Mouse (Mus musculus) T-cell, adult 2 months (primary cell): ENCODE measurements at regions not wholly inside any gene's neighbourhood (a gene's known extent, or its start where the extent isn't known, plus 50 kb on each side); places are given as distances from the start of the nearest gene placed in this dataset.

Experiments
- DNase-seq: peaks from one replicate; pipeline ENCODE4 v3.0.0; 2022; ENCODE audit warnings: low spot score

DNA sequence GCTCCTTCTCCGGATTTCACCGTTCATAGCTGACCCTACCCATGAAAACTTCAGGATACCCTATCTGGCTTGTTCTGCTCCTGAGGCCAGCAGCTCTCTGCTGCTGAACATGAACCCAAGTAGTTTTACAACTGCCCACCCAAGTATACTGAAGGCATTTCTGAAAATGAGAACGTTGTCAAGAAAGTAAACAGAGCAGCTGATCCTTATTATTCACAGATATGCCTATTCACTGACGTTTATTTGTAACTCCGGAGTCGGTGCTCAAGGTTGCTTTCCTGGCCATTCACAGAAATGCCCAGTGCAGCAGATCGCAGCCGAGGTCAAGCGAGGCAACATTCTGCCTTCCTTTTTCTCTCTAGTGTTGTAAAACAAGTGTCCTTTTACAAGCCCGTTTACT lies 128.4 kb upstream of the N6amt1 start:
- DNase-seq: no peak

DNA sequence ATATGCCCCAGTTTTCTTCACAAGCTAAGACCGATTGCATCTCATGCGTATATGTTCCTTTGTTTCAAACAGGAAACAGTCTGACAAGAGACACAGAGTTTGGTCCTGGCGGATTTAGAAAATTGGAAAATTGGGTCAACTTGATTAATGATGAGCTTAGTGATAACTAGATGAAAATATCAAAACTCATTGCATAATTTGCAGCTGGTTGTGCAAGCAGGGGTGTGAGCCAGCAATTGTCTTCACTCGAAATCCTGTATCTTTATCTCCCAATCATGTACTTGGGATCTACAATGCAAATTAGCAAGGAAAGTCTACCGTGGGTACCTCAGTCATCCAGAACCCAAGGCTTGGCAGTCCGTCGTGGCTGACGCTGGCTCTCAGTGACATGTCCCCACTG lies 128.9 kb upstream of the N6amt1 start:
- no peak for DNase-seq

DNA sequence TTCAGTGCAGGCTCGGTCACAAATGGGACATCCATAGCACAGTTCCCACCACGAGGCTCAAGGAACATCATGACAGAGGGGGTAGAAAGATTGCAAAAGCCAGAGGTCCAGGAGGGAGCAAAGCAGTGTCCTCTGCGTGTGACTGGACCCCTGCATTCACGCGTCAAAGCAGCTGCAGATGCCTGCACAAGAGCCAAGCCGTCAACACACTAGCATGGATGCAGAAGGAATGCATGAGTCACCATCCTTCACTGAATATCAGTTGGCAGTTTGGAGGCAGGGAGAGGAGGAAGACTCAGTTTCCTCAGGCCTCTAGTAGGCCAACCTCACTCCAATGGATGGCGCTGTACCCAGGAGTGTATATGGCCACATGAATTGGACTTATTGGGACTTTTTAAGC lies 130.0 kb upstream of the N6amt1 start:
- DNase-seq: no peak

DNA sequence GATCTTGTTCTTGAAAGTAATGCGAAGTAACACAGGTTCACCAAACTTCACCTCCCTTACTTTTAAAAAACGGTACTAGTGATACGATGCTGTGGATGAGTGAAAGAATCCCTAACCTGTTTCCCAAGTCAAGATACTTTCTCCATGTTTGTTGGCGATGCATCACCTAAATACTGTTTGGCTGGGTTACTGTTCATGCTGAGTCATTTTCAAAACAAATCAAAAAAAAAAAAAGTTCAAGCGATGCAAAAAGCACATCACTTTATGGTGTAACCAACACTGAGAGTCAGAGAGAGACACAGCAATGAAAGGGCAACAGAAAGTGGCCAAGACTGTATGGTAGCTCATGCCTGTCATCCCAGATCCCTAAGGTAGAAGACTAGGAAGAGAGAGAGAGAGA lies 133.4 kb upstream of the N6amt1 start:
- no peak for DNase-seq

DNA sequence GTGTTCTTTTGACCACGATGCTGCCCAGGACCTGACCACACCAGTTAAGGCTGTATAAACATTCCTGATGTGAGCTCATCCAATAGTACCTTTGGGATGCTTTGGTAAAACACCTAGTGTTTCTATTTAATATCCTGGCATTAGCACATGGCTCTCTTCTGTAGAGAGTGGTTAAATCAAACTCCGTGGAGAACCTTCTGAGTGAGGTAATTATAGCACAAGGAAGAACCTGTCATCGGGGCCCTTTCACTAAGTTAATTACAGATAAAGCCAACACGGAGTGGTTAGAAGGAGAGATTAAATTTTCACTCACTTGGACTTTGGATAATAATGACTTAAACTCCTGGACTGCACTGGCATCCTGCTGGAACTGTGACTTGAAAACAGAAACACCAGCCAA lies 133.8 kb upstream of the N6amt1 start:
- DNase-seq: no peak

DNA sequence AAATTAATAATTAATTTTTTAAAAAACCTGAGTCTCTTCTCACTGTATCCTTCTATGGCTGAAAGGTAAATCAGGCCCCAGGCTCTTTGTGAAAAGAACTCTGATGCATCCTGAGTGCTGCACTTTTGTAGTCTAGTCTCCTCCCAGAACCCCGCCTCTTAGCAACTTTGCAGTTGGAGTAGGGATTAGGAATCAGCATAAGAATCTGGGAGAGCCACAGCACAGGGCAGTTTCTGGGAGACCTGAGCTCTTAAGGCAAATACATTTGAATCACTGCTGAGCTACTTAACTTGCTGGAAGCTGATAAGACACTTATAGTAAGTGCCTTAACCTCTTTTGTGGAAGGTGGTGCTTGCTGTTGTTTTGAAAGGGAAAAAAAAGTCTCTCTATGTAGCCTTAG lies 146.1 kb upstream of the N6amt1 start:
- DNase-seq: no peak

DNA sequence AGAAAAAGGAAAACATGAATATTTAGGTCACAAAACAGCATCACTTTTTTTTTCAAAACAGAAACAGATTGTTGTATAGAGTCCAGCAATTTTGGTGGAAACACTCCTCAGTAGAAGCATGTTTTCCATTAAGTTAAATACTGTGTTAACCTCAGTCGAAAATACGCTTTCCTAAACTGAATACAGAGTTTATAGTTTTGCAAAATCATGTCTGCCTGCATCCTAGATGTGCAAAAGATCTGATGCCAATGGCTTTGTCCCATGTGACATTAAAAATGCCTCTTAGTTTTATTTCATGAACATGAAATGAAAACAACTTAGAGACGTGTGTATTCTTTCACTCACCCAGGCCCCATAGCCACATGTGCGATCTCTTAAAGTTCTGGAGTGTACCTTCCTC lies 163.5 kb upstream of the N6amt1 start:
- DNase-seq: no peak

DNA sequence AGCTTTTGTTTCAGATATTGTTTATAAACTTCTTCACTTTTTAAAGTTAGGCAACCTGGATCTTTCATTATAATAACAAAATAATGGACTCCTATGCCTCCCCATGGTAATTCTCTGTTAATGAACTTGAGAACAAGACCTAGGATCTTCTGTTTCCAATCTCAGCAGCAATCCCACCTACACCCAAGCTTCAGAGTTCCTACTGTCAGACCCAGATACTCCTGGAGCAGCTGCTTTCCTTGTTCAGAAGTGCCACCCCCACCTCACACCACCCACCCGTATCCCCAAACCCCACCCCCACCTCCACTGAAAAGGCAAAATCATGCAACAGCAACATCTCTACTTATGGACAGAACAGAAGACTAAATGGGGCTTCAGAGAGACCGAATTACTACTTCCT lies 165.2 kb upstream of the N6amt1 start:
- DNase-seq: no peak

DNA sequence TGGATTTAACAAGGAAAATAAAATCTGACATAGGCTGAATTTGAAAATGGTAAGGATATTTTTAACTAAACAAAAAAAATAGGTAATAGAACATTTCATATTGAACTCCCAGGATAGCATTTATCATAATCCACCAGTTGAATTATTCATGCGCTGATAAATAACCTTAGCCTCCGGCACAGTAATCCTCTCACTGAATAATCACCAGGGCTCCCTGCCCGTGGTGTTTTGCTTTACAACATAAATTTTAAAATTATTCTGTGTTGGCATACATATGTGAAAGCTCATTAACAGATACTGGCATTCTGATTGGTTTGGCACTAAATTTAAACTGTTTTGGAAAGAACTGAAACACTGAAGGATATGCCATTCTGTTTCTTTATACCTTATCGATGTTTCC lies 181.6 kb upstream of the N6amt1 start:
- no peak for DNase-seq

DNA sequence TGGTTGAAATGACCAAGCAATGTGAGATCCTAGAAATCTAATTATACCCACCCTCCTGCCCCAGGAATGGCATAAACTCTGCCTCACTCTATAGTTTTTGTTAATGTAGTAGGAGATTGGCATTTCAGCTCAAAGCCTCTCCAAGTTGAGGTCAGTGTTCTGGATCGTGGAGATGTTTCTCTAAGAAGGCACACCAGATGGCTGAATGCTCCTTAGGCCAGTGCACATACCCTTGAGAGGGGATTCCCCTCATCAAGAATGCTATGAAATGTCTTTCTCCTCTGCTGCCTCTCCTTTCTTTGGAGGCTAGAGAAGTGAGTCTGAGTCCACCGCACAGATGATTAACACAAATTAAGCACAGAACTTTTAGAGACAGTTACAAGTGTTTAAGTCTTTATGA lies 214.7 kb upstream of the N6amt1 start:
- DNase-seq: no peak

DNA sequence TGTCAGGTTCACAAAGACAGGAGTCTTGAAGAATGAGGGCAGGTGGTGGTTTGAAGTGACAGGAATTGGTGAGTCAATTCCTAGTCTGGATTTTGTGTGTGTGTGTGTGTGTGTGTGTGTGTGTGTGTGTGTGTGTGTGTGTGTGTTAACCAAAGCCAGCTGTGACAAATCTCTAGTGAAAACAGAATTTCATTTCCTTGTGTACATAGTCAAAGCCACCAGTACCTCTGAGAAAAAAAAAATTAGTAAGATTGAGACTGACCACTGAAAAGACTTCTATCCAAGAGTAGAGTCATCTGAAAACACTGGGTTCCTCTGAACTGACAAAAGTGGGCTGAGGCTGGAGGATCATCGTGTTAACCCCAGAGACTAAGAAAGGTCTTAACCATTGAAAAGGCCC lies 217.5 kb upstream of the N6amt1 start:
- no peak for DNase-seq

DNA sequence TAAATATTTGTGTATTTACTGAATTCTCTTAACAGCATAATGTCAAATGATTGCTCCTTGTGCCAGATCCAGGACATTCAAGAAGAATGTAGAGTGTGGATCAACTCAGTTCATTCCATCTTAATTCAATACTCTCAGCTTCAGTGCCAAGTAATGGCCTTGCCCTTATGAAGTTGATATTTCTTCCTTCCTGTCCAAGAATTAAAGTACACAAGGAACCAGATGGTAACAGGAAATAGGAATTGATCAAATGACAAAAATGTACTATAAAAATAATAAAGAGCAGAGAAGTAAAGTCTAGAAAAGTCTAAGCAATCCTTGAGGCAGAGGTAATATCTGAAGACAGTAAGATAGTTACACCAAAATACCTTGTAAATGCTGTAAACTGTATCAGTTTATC lies 219.5 kb upstream of the N6amt1 start:
- no peak for DNase-seq

DNA sequence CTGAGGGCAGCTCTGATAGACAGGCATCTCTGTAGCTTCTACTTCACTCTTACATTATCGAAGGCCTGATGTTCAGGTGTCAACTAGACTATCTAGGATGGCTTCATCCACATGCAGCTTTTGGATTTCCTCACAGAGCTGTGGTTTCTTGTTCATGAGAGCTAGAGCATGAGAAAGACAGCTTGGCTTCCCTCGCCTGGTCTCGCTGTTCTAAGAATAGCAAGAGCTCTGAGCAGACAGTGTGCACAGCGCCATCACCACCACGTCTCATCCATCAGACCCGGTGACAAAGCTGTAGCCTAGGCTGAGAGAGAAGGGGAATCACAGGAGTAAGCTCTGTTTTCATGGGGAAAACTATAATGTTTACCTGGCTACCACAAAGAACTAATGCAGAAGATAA lies 220.1 kb upstream of the N6amt1 start:
- DNase-seq: no peak

DNA sequence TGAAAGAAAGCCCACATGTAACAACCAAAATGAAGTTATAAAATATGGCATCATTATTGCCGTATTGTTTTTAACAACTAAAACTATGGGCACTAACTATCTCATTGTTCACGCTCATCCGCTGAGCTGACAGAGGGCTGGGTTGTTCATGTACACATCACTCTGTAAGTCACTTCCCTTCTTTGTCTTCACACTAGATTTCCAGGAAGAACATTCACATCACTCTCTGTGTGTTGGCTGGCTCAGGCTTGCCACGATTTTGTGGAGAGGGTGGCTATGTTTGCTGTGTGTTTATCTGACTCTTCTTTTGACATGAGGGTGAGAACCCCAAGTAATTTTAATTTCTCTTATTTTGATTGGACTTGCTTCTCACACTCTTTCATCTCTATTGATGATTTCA lies 221.9 kb upstream of the N6amt1 start:
- DNase-seq: no peak

DNA sequence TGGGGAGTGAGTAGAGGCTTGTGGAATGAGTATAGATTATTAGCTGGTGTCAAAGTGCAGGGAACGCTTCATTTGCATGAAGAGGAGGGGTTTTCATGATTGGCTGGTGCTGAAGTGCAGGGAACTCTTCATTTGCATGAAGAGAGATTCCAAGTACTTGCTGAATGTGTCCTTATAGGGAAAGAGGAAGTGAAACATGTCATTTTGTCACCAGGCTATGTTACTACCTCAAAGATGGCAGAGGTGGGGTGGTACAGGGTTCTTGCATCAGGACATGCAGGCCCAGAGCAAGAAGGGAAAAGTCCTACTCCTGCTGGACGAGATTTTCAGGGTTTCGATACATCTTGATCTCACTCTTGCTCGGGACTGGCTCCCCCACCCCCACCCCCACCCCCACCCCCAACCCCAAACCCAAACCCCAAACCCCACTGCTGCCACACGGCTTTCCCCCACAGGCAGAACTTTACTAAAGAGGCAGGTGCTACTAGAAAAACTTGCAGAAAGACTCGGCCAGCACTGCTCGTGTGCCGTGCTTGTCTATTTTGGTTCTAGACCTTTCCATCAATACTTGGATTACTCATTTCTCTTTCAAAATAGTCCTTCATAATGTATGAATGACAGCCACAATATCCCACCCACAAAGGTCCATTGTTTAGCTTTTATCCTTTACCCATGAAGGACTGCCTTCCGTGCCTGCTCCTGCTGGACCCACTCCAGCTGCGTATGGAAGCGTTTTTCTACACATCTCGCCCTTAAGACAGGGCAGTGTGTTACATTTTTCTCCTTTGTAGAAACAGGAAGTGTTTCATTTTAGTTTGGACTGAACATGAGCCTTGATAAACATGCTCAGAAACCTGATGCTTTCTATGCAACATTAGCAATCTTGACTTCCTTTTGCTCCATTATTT lies 223.0 kb upstream of the N6amt1 start:
- DNase-seq: no peak

DNA sequence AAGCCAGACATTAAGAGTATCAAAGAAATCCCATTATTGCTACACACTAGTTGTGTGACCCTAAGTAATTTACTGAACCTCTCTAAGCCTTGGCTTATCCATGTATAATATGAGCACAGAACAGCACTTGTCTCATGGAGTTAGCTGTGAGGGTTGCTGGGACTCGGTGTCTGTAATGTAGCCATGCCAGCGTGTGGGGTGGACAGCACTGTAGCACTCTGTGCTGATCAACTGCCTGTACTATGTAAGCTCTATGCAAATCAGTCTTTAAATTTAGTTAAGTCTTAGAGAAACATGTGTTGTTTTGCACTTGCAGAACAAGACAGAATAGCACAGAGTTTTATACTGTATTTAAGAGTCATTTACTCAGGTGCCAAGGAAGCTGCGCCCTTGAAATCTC lies 225.0 kb upstream of the N6amt1 start:
- no peak for DNase-seq

DNA sequence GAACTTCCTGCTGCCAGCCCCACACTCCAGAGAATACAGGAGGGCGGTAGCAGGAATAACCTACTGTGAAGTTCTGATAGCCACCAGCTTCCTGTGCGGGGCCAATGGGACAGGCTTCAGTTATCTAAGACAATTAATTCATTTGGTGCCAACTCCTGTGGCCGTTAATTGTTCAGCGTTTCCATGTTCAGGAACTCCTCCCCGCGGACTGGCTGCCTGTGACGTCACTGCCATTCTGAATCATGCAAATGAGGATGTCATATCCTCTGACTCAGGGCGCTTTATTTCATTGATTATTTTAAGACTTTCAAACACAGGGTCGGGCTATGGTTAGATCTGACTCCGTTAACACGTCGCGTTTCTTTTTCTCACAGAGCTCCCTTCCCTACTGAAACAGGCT lies 225.8 kb upstream of the N6amt1 start:
- DNase-seq: no peak

DNA sequence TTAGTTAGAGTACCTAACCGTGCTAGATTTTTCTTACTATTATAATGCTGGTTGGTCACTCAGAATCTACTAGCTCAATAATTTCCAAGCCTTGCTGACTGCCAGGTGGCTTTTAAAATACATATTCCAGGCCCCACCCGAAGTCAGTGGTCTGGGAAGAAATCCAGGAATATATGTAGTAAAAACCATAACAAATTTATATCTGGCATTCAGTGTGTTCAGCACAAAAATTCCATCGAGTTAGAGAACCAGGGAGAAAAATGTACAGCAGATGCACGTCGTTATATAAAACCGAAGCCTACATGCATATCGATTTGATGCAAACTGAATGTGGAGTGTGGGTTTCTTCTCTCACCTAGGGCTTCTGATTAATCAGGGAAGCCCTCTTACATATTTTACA lies 229.5 kb upstream of the N6amt1 start:
- DNase-seq: no peak

DNA sequence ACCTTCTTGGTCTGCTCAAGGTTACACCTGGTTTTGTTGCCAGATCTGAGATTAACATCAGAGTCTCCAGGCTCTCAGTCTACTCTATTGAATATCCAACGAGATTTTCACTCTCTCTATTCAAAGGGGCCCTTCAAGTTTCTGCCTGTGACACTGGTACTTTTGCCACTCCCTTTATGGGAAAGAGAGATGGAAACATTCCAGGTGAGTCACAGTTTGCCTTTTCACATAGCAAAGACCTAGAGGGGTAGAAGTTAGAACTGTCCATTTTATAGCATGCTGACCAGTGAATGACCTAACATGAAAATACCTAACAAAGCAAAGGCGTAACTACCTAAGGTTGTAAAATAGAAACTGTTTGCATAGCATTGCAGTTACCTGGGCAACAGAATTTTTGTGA lies 250.4 kb upstream of the N6amt1 start:
- no peak for DNase-seq

DNA sequence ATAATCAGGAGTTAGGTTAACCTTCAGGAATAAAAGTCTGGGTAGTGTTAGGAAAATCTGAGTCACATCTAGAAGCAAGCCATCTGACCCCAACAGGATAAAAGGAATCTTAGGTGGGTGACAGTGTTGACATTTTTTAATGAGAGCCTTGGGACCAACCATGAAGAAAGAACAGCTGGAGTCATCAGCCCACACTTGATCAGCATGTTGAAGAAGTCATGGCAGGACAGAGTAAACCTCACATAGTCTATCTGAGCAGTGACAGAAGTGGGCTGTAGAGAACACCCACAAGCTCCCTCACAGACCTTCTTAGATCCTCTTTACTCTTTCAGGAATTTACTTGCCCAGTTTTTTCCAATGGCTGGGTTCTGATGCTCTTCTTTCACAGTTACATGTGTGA lies 251.9 kb upstream of the N6amt1 start:
- no peak for DNase-seq

DNA sequence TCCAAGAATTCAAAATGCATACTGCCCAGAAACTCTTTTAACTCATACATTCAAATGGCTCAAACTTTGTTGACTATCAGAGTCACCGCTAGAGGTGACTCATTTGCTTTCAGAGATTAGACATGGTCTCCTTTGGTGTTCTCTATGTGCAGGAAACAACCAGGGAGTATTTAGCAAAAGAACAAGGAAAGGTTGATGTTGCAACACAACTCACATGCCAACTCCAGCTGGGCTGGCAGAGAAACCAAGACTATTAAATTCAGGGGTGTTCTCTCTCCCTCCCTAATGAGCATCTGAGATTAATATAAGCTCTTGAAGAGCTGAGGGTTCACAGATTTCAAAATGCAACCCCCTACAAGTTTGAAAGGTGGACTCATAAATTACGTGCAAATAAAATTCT lies 262.0 kb upstream of the N6amt1 start:
- DNase-seq: no peak

DNA sequence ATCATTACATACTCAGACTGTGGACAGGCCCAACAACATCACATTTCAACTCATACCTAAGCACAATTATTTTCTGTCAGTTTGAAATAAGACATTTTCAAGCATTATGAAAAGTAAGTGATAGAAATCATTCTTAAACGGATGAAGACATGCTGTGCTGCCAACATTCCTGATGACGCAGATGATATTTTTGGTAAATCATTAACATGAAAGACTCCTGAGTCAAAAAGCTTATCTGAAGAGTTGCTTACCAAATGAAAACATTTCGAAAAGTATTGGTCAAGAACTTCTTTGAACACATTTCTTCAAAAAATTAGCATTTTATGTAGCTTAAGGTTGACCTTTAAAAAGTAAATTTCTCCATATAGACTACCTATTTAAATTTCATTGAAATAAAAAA lies 264.7 kb upstream of the N6amt1 start:
- DNase-seq: no peak

DNA sequence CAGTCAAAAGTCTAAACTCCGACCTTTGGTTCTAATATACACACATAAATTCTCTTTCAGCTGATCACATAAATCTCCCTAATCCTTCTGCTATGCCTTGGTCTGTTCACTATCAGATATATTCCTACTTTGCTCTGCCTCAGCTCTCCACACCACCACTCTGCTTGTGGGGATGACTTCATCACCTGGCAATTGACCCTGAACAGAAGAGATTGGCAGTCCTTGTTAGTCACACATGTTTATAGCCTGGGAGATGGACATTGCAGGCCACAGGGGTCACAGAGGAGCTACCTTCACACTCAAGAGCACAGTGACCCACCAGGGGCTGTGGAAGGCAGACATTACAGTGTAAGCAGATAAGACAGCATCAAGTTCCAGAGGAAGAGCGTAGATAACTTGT lies 270.5 kb upstream of the N6amt1 start:
- no peak for DNase-seq

DNA sequence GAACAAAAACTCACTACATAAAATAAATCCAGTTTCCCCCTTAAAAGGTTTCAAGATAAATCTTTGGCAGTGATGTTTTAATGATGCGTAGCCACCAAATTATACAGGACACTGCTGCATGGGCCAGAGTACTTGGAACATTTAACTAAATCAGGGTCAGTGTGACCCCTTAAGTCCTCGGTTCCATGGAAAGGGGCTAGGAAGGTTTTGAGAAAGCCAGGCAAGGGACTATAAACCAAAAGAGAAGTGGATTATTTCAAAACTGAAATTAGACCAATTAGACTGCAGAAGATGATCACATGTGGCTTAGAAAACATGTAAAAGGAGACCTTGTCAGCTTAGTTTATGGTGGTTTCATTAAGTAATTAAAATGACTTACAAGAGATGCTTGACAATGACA lies 276.6 kb upstream of the N6amt1 start:
- no peak for DNase-seq

DNA sequence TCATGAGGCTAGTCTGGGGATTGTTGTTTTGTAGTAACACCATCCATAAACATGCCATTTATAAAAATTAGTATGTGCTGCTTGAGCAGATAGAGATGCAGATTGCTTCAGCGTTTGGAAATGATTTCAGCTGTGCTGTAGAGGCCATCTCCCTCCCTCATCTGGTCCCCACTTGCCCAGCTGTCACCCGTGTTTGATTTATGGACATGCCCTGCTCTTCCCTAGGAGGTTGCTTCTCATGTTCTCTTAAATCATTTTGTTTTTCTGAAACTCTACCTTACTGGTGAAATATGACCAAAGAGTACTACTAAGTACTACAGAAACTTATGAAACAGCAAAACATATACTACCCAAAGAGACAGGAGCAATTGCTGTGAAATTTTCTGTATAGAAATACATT lies 284.7 kb upstream of the N6amt1 start:
- DNase-seq: no peak
